Mouse (Mus musculus): ENCODE data around the gene Mcl1. TPM values are rescaled to one million over a fixed set of nuclear protein-coding genes. Genes with fewer than 3 reads are reported as not detected.
A peak's percentile ranks its signal among the peaks of the same experiment; 100 is the strongest.

Mcl1 gene
- total RNA-seq, 2 experiments from 2014 or later: 49.6 to 55.2 TPM

GRCm38 (mm10) chr3:95674236-95674635 is 15.6 kb downstream of the Mcl1 start:
- DNase-seq (ENCODE audit: low spot score in 2 of 2): no peak
- H3K27ac ChIP-seq: peak overlapping the region; percentile 83
- no peak for TF ChIP-seq CTCF (conservative IDR thresholded peaks at IDR 0.05)
- H3K4me3 ChIP-seq: no peak overlapping the region

- TF ChIP-seq CTCF (conservative IDR thresholded peaks at IDR 0.05): no peak
- Histone ChIP-seq H3K27ac (peak overlapping the region; percentile 83), H3K4me3 (no peak overlapping the region)
- DNase-seq (ENCODE audit: low spot score in 2 of 2): no peak
These were observed 16.2 kb downstream of the Mcl1 start for GRCm38 (mm10) chr3:95674812-95675211.

GRCm38 (mm10) chr3:95675301-95676092 is 16.9 kb downstream of the Mcl1 start:
- Histone ChIP-seq H3K4me3 (no peak overlapping the region), H3K27ac (peak overlapping the region; percentile 83)
- TF ChIP-seq CTCF (conservative IDR thresholded peaks at IDR 0.05): peak; percentile 91
- peak; percentile 35 to 38 for DNase-seq (ENCODE audit: low spot score in 2 of 2)

DNA sequence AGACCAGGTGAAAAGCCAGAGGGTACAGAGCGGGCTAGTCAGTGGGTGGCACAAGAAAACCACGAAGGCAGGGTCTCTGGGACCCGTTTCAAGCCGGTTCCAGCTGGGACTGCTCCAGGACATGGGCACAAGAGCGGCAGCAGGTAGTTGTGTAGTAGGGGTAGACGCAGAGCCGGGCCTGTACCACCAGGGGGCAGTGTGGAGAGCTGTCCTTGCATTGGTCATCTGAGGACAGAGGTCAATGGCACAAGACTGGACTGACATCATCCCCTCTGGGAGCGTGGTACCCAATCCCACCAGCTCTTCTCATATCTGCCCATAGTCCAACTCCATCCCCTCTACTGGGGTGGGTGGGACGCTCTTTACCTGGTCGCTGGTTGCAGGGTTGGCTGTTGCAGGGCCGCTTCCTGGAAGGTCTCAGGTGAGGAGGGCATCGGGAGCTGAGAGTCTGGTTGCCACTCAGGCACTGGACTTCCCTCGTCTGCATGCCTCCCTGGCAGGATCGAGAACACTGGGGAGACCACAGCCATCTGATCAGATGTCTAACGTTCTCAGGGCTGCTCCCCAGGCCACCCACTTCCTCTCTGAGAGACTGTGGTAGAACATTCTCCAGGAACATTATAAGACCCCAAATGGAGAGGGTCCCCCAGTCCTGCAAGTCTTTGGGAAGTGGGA is 18.3 kb downstream of the Mcl1 start:
- TF ChIP-seq CTCF (conservative IDR thresholded peaks at IDR 0.05): peak; percentile 86

GRCm38 (mm10) chr3:95677420-95678090 is 19.0 kb downstream of the Mcl1 start:
- no peak for TF ChIP-seq CTCF (conservative IDR thresholded peaks at IDR 0.05)
- peak overlapping the region; percentile 83 for H3K27ac ChIP-seq
- no peak overlapping the region for H3K4me3 ChIP-seq
- DNase-seq (ENCODE audit: low spot score in 2 of 2): no peak

More for the DNA sequence above, 18.3 kb downstream of the Mcl1 start:
- no peak overlapping the region for H3K4me3 ChIP-seq
- peak in 1 of 2 experiments; percentile 50 for DNase-seq (ENCODE audit: low spot score in 2 of 2)
- H3K27ac ChIP-seq: peak overlapping the region; percentile 83

DNA sequence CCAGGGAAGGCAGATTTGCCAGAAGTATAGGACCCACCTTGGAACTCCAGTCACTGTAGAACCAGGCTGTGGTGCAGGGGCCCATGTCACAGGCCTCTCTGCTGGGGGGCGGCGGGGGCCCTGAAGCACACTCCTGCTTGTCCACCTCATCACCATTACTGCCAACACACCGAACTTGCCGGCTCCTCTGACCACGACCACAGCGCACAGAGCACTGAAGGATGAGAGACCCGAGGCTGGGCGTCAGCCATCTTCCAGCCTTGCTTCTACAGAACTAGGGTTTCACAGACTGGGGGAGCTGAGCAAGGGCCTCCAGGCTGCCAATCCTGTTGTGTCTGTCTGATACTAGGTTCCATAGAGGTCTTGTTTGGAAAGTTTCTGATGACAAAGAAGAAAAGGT is 21.0 kb downstream of the Mcl1 start:
- H3K4me3 ChIP-seq: no peak overlapping the region
- no peak for TF ChIP-seq CTCF (conservative IDR thresholded peaks at IDR 0.05)
- DNase-seq (ENCODE audit: low spot score in 2 of 2): no peak

DNA sequence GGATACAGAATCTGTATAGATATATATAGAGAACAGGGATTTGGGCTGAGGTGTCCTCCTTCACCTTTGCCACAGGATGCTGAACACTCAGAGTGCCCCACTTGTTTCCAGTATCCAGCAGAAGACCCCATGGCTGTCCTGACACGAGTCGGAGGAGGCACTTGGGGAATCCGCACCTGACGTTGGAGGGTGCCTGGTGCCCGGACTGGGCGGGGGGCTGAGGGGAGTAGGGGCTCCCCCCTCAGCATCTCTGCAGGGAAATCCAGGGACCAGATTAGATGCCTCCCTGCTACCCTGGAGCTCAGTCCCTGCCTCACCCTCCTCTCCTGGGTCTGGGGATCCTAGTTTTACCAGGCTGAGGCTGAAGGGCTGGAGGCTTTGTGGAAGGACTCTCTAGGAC is 22.1 kb downstream of the Mcl1 start:
- no peak overlapping the region for H3K4me3 ChIP-seq
- no peak overlapping the region for H3K27ac ChIP-seq
- TF ChIP-seq CTCF (conservative IDR thresholded peaks at IDR 0.05): no peak
- DNase-seq (ENCODE audit: low spot score in 2 of 2): no peak

More for the DNA sequence above, 21.0 kb downstream of the Mcl1 start:
- no peak overlapping the region for H3K27ac ChIP-seq

GRCm38 (mm10) chr3:95681365-95681764 is 22.8 kb downstream of the Mcl1 start:
- TF ChIP-seq CTCF (conservative IDR thresholded peaks at IDR 0.05): no peak
- Histone ChIP-seq H3K27ac (no peak overlapping the region), H3K4me3 (no peak overlapping the region)
- DNase-seq (ENCODE audit: low spot score in 2 of 2): no peak

GRCm38 (mm10) chr3:95682878-95683277 is 24.3 kb downstream of the Mcl1 start:
- Histone ChIP-seq H3K4me3 (no peak overlapping the region), H3K27ac (no peak overlapping the region)
- DNase-seq (ENCODE audit: low spot score in 2 of 2): no peak
- peak; percentile 20 for TF ChIP-seq CTCF (conservative IDR thresholded peaks at IDR 0.05)

GRCm38 (mm10) chr3:95684846-95685245 is 26.3 kb downstream of the Mcl1 start:
- Histone ChIP-seq H3K4me3 (no peak overlapping the region), H3K27ac (no peak overlapping the region)
- DNase-seq (ENCODE audit: low spot score in 2 of 2): no peak
- no peak for TF ChIP-seq CTCF (conservative IDR thresholded peaks at IDR 0.05)

DNA sequence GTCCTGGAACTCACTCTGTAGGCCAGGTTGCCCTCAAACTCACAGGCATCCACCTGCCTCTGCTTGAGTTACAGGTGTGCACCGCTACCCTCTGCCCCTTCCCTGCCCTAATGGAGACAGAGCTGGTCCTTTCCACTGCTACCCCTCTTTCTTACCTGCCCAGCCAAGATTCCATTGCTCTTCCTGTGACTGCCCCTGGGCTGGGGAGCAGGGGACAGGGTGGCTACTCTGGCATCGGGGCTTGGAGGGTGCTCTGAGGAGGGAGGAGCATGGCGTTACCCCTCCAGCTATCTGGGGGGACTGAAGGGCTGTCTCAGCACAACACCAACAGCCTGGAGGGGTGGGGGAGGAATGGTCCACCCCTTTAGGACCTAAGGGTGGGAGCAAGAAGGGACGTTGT is 26.7 kb downstream of the Mcl1 start:
- no peak overlapping the region for H3K27ac ChIP-seq
- TF ChIP-seq CTCF (conservative IDR thresholded peaks at IDR 0.05): no peak
- no peak for DNase-seq (ENCODE audit: low spot score in 2 of 2)
- H3K4me3 ChIP-seq: no peak overlapping the region

DNA sequence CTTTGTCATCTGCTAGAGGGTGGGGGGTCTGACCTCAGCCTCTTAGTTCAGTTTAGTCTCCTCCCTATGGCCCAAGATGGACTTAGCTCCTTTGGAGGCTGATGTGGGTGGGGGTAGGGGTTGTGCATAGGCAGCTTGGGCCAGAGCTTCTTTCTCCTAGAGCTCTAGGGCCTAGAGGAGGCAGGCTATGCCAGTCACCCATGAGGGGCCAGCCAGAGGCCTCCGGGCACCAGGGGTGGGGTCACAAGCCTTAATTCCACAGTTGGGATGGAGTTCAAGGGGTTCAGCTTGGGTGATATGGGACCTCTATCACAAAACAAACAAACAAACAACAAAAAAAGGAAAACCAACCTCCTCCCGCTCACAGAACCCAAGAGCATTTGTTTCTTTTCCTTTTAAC is 27.1 kb downstream of the Mcl1 start:
- no peak for TF ChIP-seq CTCF (conservative IDR thresholded peaks at IDR 0.05)
- Histone ChIP-seq H3K4me3 (no peak overlapping the region), H3K27ac (no peak overlapping the region)
- DNase-seq (ENCODE audit: low spot score in 2 of 2): no peak

DNA sequence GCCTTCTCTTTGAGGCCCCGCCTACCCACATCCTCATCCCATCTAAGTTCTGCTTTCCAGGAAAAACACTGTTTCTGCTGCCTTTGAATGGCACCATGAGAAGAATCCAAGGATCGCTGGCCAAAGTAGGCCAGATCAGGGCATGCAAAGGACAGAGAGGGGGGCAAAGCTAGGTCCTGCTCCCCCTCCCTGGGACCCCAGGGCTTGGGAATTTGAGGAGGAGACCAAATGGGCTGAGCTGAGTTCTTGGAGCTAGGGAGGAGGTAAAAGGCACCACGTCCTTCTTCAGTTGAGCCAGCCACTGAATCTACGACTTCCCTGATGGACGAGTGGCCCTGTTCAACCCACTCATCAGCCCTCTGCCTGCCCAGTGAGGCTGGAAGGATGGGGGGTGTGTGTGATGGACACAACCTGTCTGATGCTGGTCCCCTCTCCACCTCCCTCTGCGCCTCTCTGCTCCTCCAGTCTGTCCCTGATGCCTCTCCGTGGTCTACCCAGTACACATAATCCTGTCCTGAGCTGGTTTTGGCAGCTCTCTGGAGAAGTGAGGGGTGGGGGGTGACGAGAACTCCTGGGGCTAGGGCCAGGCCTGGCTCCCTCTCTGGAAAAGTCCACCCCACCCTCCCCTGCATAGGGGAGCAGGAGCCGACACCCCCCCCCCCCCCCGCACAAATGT is 28.0 kb downstream of the Mcl1 start:
- no peak for TF ChIP-seq CTCF (conservative IDR thresholded peaks at IDR 0.05)
- H3K4me3 ChIP-seq: no peak overlapping the region; the same call in 1 of the 2 replicates
- DNase-seq (ENCODE audit: low spot score in 2 of 2): no peak
- no peak overlapping the region for H3K27ac ChIP-seq
